ENCODE assay signal across 8 mouse cellular contexts in genomic region chr10:13682565-13682964, GRCm38 (mm10).
DNase-seq lines count a peak whose midpoint lies in the region; ATAC-seq lines count a peak whose summit lies in the region.

No protein-coding gene starts in this region.

- no peak overlapping the region for H3K4me2 ChIP-seq in neural tube, embryonic 12.5 days (replicated peaks)
- no peak overlapping the region for H3K4me2 ChIP-seq in forebrain, embryonic 13.5 days
- H3K4me2 ChIP-seq in midbrain, embryonic 15.5 days, result no peak overlapping the region

- 0 out of 2 replicates have a peak, but pooled peaks have one; percentile 33 for ATAC-seq in neural tube, embryonic 12.5 days (ENCODE audit: low FRiP score, low read depth)
- ATAC-seq in forebrain, embryonic 13.5 days, result peak; percentile 61; the same call in 1 of the 2 replicates
- 0 out of 2 replicates have a peak, but pooled peaks have one; percentile 52 for ATAC-seq in midbrain, embryonic 15.5 days (replicated peaks)

- H3K9ac ChIP-seq in neural tube, embryonic 12.5 days, result no peak overlapping the region
- H3K9ac ChIP-seq in forebrain, embryonic 13.5 days, result no peak overlapping the region
- H3K9ac ChIP-seq in midbrain, embryonic 15.5 days, result no peak overlapping the region

- WGBS in heart, embryonic 10.5 days, result 52% methylated on average over 3 of the region's 3 CpGs
- WGBS in neural tube, embryonic 12.5 days, result 69% methylated on average over 3 of the region's 3 CpGs
- 59% methylated on average over 3 of the region's 3 CpGs for WGBS in forebrain, embryonic 13.5 days
- WGBS in midbrain, embryonic 15.5 days, result 51% methylated on average over 3 of the region's 3 CpGs

- H3K4me3 ChIP-seq in heart, embryonic 10.5 days, result no peak overlapping the region
- H3K4me3 ChIP-seq in neural tube, embryonic 12.5 days, result no peak overlapping the region
- no peak overlapping the region for H3K4me3 ChIP-seq in forebrain, embryonic 13.5 days
- H3K4me3 ChIP-seq in midbrain, embryonic 15.5 days, result no peak overlapping the region

- no peaks in the 10 kb centered on the region for H3K27me3 ChIP-seq in heart, embryonic 10.5 days (ENCODE audit: insufficient read depth, poor library complexity, severe bottlenecking)
- no peaks in the 10 kb centered on the region for H3K27me3 ChIP-seq in neural tube, embryonic 12.5 days (replicated peaks)
- no peaks in the 10 kb centered on the region for H3K27me3 ChIP-seq in forebrain, embryonic 13.5 days
- H3K27me3 ChIP-seq in midbrain, embryonic 15.5 days (replicated peaks), result no peaks in the 10 kb centered on the region

- peak; percentile 79 for DNase-seq in heart, adult 11 months
- DNase-seq in heart, embryonic 10.5 days (ENCODE audit: low spot score), result no peak
- no peak for DNase-seq in neural tube, embryonic 10.5 days (ENCODE audit: extremely low spot score, low spot score)
- no peak for DNase-seq in layer of hippocampus, postnatal 14 days (ENCODE audit: low spot score in 2 of 2)
- DNase-seq in MN1 (ENCODE audit: low spot score), result no peak

- H3K4me1 ChIP-seq in heart, embryonic 10.5 days, result peaks cover 6% of the 10 kb centered on the region; the same call in 1 of the 2 replicates
- H3K4me1 ChIP-seq in neural tube, embryonic 12.5 days, result no peaks in the 10 kb centered on the region
- H3K4me1 ChIP-seq in forebrain, embryonic 13.5 days, result no peaks in the 10 kb centered on the region
- no peaks in the 10 kb centered on the region for H3K4me1 ChIP-seq in midbrain, embryonic 15.5 days

- no peaks in the 10 kb centered on the region for H3K36me3 ChIP-seq in heart, embryonic 10.5 days
- no peaks in the 10 kb centered on the region for H3K36me3 ChIP-seq in neural tube, embryonic 12.5 days
- no peaks in the 10 kb centered on the region for H3K36me3 ChIP-seq in forebrain, embryonic 13.5 days (ENCODE audit: poor library complexity, severe bottlenecking)
- H3K36me3 ChIP-seq in midbrain, embryonic 15.5 days (replicated peaks), result no peaks in the 10 kb centered on the region

- no peaks in the 10 kb centered on the region for H3K9me3 ChIP-seq in heart, embryonic 10.5 days
- no peaks in the 10 kb centered on the region for H3K9me3 ChIP-seq in neural tube, embryonic 12.5 days
- no peaks in the 10 kb centered on the region for H3K9me3 ChIP-seq in forebrain, embryonic 13.5 days (replicated peaks)
- H3K9me3 ChIP-seq in midbrain, embryonic 15.5 days, result no peaks in the 10 kb centered on the region

- H3K27ac ChIP-seq in heart, embryonic 10.5 days, result no peak overlapping the region
- H3K27ac ChIP-seq in neural tube, embryonic 12.5 days, result no peak overlapping the region
- no peak overlapping the region for H3K27ac ChIP-seq in forebrain, embryonic 13.5 days
- H3K27ac ChIP-seq in midbrain, embryonic 15.5 days, result no peak overlapping the region
